Mouse (Mus musculus) embryonic fibroblast, embryonic 13.5 days (primary cell): ENCODE measurements at regions not wholly inside any gene's neighbourhood (a gene's known extent, or its start where the extent isn't known, plus 50 kb on each side); places are given as distances from the start of the nearest gene placed in this dataset.

Experiments used
- H3K27ac ChIP-seq: 2 replicates; pipeline ENCODE4 v1.5.1; 2012; ENCODE audit warnings: low read length, control low read depth, inconsistent platforms; ENCODE audit not compliant: insufficient read depth
- H3K4me1 ChIP-seq: 2 replicates; pipeline ENCODE4 v1.6.1; 2011; ENCODE audit warnings: low read length; ENCODE audit not compliant: control insufficient read depth, insufficient read depth
- H3K4me3 ChIP-seq: 2 replicates; pipeline ENCODE4 v1.5.1; 2011; ENCODE audit warnings: mild to moderate bottlenecking, control low read depth, low read length; ENCODE audit not compliant: insufficient read depth
- CTCF ChIP-seq: IDR thresholded peaks from 2 replicates; pipeline ENCODE4 v1.5.1; 2011; ENCODE audit warnings: mild to moderate bottlenecking, control low read depth, low read length, moderate library complexity, borderline replicate concordance; ENCODE audit not compliant: insufficient read depth
- POLR2A ChIP-seq: IDR thresholded peaks from 2 replicates; pipeline ENCODE4 v1.6.1; 2011; ENCODE audit warnings: low read depth, mild to moderate bottlenecking, control low read depth, low read length, moderate library complexity

DNA sequence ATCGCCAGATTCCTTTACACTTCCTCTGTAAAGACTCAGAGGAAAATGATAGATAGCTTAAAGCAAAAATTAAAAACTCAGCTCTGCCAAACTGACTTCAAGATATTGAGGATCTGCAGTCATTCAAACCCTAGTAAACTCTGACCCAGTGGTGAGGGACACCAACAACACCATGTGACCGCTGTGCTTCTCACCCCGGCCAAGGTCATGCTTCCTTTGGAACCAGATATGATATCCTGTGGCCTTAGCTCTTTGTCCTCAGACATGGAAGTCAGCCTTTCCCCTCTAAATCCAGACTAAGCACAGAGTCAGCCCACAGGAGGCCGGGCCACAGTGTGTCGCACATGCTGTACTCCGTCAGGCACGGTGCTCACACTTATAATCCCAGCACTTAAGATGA lies 86.3 kb upstream of the Cnksr3 start:
- TF ChIP-seq CTCF (no peak), POLR2A (no peak)
- Histone ChIP-seq H3K4me3 (no peak overlapping the region), H3K4me1 (peaks cover 2% of the 10 kb centered on the region; the same call in 1 of the 2 replicates), H3K27ac (no peak overlapping the region)

DNA sequence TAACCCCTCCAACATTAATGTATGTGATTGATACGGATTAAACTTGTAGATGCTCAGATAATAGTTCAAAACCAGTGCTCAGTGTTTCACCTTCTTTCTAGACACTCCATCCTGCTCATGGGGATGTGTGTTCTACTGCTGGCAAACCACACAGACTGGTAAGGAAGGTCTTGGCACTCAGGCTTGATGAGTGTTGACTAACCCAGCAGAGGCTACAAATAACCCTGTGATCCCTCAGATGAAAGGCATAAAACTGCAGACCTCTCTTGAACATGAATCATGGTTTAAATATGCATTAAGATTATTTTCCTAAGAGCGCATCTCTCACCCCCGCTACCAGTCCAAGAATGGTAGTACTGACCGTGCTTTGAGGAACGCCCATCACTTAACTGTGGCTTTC lies 83.9 kb upstream of the Cnksr3 start:
- TF ChIP-seq POLR2A = no peak
- no peak for TF ChIP-seq CTCF
- Histone ChIP-seq H3K27ac (no peak overlapping the region), H3K4me3 (no peak overlapping the region), H3K4me1 (peaks cover 2% of the 10 kb centered on the region; the same call in 1 of the 2 replicates)

DNA sequence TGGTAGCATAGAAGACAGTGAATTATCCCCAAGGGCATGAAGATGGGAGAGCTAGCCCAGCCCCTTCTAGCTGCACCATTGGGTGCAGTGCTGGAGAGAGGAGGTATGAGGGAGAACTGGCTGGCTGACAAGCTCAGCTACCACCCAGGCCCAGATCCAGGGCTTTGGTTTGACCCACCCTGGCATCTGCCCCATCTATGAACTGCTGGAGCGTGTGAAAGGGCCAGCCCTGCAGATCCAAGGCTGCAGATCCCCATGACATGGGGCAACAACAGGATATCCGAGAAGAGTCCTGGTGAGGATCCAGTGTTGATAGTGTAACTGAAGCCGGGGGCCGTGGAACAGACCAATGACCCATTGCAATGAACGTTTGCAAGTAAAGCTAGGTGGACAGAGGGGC lies 81.2 kb upstream of the Cnksr3 start:
- Histone ChIP-seq H3K4me3 (no peak overlapping the region), H3K27ac (no peak overlapping the region), H3K4me1 (peaks cover 8% of the 10 kb centered on the region)
- TF ChIP-seq CTCF (no peak), POLR2A (no peak)

DNA sequence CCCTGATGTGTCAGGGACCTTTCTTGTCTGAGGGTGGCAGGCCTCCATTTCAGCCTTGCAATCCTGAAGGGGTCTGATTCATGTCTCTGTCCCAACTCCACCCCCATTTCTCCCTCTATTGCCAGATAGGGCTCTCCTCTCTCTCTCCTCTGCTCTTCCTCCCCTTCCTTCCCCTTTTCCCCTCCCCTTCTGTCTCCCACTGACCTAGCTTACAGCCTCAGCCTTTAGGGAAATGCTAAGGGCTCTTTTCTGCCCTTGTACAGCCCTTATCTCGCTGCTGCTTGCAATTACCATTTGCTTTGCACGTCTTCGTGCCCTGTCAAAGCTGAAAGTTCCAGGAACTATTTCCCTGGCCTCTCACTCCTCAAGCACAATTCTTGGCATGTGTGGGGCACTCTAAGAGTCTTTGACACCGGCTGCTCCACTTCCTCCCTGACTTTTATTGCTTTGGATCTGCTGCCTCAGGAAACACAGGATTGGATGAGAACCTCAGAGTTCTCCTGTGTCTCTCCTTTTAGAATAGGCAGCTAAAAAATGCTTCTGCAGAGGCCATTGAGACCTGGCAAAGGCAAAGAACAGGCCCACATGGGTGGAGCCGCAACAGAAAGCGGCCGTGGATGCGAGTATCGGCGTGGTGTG lies 77.9 kb upstream of the Cnksr3 start:
- Histone ChIP-seq H3K27ac (peak overlapping the region; percentile 34), H3K4me3 (no peak overlapping the region), H3K4me1 (peaks cover 8% of the 10 kb centered on the region)
- TF ChIP-seq POLR2A (no peak), CTCF (no peak)

DNA sequence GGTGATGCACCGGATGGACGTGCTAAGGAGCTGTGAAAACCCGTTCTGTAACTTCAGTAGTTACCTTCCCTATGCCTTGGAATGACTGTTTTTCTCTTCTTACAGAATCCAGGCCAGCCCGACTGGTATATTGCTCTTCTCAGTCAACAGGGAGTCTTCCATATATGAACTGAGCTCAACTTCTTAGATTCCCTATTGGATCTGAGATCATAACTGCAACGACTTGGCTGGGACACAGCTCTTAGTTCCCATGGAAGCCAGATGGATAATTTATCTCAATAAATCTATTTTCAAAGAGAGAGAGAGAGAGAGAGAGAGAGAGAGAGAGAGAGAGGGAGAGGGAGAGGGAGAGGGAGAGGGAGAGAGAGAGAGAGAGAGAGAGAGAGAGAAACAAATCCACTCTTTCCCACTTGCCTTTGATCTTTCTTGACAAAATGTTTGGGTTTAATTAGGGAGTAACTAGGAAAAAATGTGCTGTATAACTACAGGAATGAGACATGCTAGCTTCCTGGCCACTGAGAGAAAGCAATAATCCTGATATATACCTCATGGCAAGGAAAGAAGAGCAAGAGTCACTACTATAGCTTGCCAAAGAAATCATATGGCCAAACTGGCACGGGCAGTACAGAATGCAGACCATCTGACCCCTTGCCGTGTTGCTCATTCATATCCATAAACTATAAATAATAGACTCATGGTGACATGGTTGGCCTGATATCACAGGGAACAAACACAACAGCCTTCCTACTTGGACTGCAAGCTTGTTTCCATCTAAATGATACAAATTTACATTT lies 73.3 kb upstream of the Cnksr3 start:
- Histone ChIP-seq H3K4me3 (no peak overlapping the region), H3K4me1 (peaks cover 6% of the 10 kb centered on the region), H3K27ac (peak overlapping the region; percentile 68)
- TF ChIP-seq CTCF (no peak), POLR2A (no peak)

DNA sequence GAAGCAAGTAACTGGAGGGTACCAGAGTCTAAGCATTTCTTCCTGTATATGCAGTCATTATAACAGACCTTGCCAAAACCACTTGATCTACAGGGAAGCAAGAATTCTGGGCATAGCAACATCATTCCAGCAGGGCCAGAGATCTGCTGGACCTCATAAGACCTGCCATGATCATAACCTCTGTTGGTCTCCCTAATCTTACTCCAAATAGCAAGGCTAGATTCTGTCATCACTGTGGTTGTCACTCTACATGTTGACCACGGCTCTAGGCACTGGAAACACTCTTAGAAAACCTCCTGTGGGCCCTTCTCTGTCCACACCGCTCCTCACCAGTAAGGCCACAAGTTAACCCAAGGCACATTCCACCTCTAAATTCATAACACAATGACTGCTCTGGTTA lies 68.4 kb upstream of the Cnksr3 start:
- no peak for TF ChIP-seq CTCF
- no peak for TF ChIP-seq POLR2A
- Histone ChIP-seq H3K27ac (no peak overlapping the region), H3K4me3 (no peak overlapping the region), H3K4me1 (peaks cover 8% of the 10 kb centered on the region; the same call in 1 of the 2 replicates)

DNA sequence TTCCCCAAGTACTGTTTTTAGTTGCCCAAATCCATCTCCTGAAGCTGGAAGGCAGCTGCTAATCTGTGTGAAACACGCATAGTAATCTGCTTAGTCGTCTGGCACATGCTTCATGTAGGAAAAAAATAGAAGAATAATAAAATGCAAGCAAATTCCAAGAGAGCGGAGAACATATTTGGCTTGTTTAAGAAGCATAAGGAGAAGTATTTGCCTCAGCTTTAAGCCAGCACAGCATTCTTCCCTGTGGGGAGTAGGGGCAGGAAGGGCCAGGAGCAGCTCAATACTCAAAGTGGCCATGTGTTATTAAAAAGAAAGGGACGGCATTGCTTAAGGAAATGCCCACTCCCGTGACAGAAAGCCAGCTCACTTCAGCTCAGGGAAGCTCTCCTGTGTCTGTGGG lies 66.8 kb upstream of the Cnksr3 start:
- TF ChIP-seq POLR2A = 0 out of 2 replicates have a peak, but pooled peaks have one; percentile 13
- no peak for TF ChIP-seq CTCF
- H3K4me1 ChIP-seq = peaks cover 8% of the 10 kb centered on the region; the same call in 1 of the 2 replicates
- no peak overlapping the region for H3K4me3 ChIP-seq
- H3K27ac ChIP-seq = peak overlapping the region; percentile 99

DNA sequence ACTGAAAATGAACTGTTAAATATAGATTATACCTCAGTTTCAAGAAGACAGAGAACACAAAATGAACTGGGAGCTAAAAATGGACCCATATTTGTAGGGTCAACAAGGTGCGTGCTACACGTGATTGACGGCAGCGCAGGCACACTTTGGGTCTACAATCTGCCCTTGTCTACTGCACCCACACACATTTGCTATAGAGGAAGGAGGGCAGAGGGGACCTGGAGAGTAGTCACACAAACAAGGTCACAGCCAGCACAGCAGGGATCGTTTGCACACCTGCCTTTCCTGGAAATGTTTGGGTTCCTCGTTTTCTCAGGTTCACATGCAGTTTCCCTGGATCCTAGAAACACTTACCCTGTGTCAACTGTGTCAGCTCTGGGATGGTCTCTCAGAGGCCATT lies 63.3 kb upstream of the Cnksr3 start:
- no peak for TF ChIP-seq POLR2A
- no peak for TF ChIP-seq CTCF
- H3K27ac ChIP-seq = no peak overlapping the region
- peaks cover 8% of the 10 kb centered on the region; the same call in 1 of the 2 replicates for H3K4me1 ChIP-seq
- no peak overlapping the region for H3K4me3 ChIP-seq

DNA sequence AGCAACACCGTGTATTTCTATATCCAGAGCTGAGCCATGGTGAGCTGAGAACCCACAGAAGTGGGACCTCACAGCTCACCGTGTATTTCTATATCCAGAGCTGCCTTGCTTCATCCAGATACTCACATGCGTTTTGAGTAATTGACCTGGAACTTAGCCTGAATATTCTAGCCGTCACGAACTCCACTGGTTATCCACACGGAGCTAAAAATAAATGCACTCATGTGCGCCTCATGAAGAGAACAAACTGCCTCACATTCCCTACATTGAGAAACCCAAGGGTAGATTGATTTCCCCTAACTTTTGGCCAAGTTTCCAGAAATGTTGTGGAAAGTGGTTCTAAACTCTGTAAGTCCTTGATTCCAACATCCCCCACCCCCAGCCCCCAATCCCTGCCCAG lies 62.4 kb upstream of the Cnksr3 start:
- no peak overlapping the region for H3K4me3 ChIP-seq
- H3K4me1 ChIP-seq = peaks cover 8% of the 10 kb centered on the region; the same call in 1 of the 2 replicates
- peak overlapping the region; percentile 53 for H3K27ac ChIP-seq
- TF ChIP-seq POLR2A = no peak
- TF ChIP-seq CTCF = no peak

DNA sequence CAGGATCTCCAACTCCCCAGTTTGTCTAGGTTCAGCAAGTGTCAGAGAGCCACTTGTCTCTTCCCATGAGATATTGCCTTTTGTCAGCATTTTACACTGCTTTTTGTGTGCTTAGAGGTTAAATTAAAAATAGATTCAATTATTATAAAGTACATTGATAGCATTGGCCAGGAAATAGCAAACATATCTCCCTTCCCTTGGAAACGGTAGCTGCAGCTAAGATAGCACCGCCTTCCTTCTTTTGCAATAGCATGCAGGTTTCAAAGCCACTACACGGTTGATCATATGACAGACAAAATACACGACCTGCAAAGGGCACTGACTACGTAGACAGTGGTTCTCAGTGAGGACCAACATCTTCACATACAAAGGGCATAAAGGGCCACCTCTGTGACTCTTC lies 59.1 kb upstream of the Cnksr3 start:
- Histone ChIP-seq H3K4me1 (no peaks in the 10 kb centered on the region), H3K27ac (no peak overlapping the region), H3K4me3 (no peak overlapping the region)
- TF ChIP-seq POLR2A = no peak
- no peak for TF ChIP-seq CTCF
